Mouse (Mus musculus) liver, adult 2 months (tissue): ENCODE results near the gene Arhgap17.

Experiments used
- CTCF ChIP-seq: fragments of 200-500 bp; IDR thresholded peaks from 2 replicates; pipeline ENCODE4 v1.5.1; 2011; ENCODE audit warnings: low read depth, low read length, control low read depth
- POLR2A ChIP-seq: fragments of 200-500 bp; IDR thresholded peaks from 2 replicates; pipeline ENCODE4 v1.6.1; 2011; ENCODE audit warnings: low read length, control low read depth; ENCODE audit not compliant: insufficient read depth; ENCODE audit errors: extremely low read depth

DNA sequence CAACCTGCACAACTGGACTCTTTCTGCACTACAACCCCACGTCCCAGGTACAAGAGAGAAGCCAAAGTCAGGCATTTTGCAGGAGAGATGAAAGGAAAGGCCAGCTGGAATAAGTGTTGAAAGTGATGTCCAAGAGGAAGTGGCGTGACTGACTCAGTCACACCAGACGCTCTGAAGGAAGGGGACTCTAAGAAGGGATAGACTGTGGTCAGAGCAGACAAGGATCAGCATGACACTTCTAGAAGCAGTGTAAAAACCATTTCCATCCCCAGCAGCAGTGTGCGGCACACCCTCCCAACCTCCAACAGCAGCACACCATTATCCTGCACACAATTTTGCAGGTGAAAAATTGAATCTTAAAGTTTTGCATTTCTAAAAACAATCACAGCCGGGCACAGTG is 15.3 kb downstream of the Arhgap17 start:
- no peak for TF ChIP-seq CTCF
- TF ChIP-seq POLR2A, result no peak
